Mouse (Mus musculus): ENCODE measurements around the gene Gria2. TPM values are rescaled to one million over a fixed set of nuclear protein-coding genes. Genes with fewer than 3 reads are reported as not detected.

Gene Gria2
- polyA plus RNA-seq, 1 experiment from 2014 or later = 211 TPM

DNA sequence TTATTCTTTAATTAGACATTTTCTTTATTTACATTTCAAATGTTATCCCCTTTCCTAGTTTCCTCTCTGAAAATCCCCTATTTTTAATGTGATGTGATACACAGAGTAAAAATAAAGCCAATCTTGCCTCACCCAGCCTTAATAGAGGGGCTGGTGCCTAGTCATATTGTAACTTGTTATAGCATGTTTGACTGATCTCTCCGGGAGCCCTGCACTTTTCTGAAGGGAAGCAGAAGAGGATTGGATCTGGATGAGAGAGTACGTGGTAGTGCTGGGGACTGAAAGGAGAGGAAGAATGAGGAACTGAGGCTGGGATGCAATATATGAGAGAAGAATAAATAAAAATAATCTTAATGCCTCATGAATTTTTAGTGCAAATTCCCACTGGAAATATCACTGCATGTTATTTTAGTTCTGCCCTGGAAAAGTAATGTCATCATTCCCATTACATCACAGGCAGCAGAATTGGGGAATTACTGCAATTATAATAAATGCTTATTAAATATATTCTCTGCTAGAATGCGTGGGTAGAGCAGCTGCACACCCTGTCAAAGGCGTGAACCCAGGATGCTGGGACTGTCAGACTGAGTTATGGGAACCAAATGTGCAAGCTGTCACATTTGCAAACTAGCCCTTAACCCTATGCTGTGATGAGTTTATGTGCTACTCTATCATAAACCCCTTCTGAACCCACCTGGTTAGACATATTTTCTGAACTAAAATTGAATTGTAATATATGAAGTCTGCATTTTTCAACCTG, 28.4 kb downstream of the Gria2 start:
- 32% methylated on average over 4 of the region's 4 CpGs for WGBS
- H3K4me2 ChIP-seq = no peak overlapping the region

DNA sequence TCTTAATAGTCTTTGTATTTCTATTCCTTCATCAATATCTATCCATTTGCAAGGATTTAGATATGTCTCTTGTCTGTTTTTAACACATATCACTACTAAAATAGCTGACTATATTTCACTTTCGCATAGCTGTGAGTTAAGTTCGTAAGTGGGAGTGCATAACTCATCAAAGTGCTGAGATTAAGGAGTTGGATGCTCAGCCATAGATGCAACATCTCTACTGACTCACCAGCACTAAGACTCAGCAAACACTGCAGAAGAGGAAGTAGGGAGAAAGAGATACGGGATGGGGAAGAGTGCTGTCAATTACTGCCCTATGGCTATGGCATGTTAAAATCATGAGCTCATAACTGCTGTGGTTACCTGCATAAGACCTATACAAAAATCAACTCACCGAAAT, 29.4 kb downstream of the Gria2 start:
- Histone ChIP-seq H3K9ac (replicated peaks) (no peak overlapping the region), H3K9me3 (replicated peaks) (no peaks in the 10 kb centered on the region), H3K27ac (replicated peaks) (no peak overlapping the region), H3K4me1 (peaks cover 2% of the 10 kb centered on the region; the same call in 1 of the 2 replicates), H3K36me3 (no peaks in the 10 kb centered on the region), H3K27me3 (replicated peaks) (no peaks in the 10 kb centered on the region), H3K4me2 (no peak overlapping the region), H3K4me3 (replicated peaks) (no peak overlapping the region)
- WGBS = 87% methylated on average over 4 of the region's 4 CpGs
- no peak for ATAC-seq (ENCODE audit: low FRiP score)

More for the DNA sequence above, 28.4 kb downstream of the Gria2 start:
- no peaks in the 10 kb centered on the region for H3K27me3 ChIP-seq (replicated peaks)
- no peaks in the 10 kb centered on the region for H3K36me3 ChIP-seq
- H3K4me1 ChIP-seq = peaks cover 2% of the 10 kb centered on the region; the same call in 1 of the 2 replicates
- ATAC-seq (ENCODE audit: low FRiP score) = peak; percentile 50; the same call in 1 of the 2 replicates
- H3K9me3 ChIP-seq (replicated peaks) = no peaks in the 10 kb centered on the region
- no peak overlapping the region for H3K4me3 ChIP-seq (replicated peaks)
- no peak overlapping the region for H3K9ac ChIP-seq (replicated peaks)
- H3K27ac ChIP-seq (replicated peaks) = no peak overlapping the region

DNA sequence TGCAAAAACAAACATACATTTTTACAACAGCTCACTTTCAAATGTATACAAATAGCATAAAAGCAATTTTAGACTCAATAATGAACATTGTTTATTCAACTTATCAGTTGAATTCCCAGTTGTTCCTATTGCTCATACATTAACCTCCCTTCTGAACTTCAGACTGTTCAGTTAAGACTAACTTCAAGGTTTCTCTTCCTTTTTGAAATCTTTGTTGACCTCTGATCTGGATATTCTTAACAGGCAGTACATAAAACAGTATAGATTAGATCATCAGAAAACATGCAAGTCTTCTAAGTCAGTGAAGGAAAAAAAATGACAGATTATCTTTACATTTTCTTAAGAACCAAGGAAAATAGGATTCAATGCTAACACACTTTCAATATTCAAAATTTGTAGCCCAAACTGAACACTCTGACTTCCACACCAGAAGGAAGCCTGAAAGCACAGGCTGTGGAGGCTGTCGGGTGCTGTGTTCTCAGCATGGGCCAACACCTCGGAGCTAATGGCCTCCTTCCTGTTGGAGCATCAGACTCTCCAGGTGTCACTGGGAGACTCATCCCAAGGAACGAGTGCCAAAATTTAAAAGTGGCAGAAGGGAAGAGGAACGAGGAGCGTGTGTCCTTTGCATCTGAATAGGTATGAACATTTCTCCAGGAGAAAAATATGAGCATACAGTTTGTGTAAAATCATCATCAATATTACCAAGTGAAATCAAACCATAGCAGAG, 33.0 kb downstream of the Gria2 start:
- ATAC-seq (ENCODE audit: low FRiP score) = no peak

DNA sequence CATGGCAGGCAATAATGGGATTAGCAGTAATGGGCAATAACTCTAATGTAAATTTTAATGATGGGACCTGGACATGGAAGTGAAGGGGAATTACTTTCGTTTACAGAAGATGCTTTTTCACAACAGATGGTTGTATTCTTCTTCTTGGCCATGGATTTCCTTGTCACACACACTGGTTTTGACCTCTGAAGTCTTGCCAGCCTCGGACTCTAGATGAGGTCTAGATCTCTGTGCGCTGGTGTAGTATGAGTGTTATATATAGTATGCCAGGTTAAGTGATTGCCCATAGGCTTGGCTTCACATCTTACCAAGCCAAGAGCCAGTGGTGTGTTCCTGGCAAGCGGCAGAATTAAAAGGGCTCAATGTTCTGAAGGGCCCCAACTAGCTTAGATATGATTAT, 43.7 kb downstream of the Gria2 start:
- Histone ChIP-seq H3K4me1 (peaks cover 3% of the 10 kb centered on the region; the same call in 1 of the 2 replicates), H3K27ac (replicated peaks) (no peak overlapping the region), H3K27me3 (replicated peaks) (no peaks in the 10 kb centered on the region), H3K4me3 (replicated peaks) (no peak overlapping the region), H3K9me3 (replicated peaks) (no peaks in the 10 kb centered on the region), H3K4me2 (no peak overlapping the region), H3K36me3 (no peaks in the 10 kb centered on the region), H3K9ac (replicated peaks) (no peak overlapping the region)
- 81% methylated on average over 4 of the region's 4 CpGs for WGBS
- ATAC-seq (ENCODE audit: low FRiP score) = no peak

More for the DNA sequence above, 33.0 kb downstream of the Gria2 start:
- no peaks in the 10 kb centered on the region for H3K27me3 ChIP-seq (replicated peaks)
- no peaks in the 10 kb centered on the region for H3K9me3 ChIP-seq (replicated peaks)
- 0 out of 2 replicates have a peak, but pooled peaks cover 2% of the 10 kb centered on the region for H3K4me1 ChIP-seq
- H3K9ac ChIP-seq (replicated peaks) = no peak overlapping the region
- 83% methylated on average over 5 of the region's 5 CpGs for WGBS
- H3K27ac ChIP-seq (replicated peaks) = no peak overlapping the region
- H3K36me3 ChIP-seq = no peaks in the 10 kb centered on the region
- H3K4me3 ChIP-seq (replicated peaks) = no peak overlapping the region
- H3K4me2 ChIP-seq = no peak overlapping the region

DNA sequence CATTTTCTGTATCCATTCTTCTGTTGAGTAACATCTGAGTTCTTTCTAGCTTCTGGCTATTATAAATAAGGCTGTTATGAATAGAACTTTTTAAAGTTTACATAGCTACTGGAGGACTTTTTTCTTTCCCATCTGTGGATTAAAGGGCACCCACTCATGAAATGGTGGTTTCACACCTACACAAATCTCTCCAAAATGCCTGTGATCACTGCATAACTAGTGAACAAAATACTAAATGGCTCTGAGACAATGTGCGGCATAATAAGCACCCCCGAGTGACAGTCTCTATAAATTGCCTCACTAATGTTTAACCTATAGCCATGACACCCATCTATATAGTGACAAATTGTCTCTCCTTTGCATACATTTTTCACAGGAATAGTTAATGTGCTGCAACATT, 44.3 kb downstream of the Gria2 start:
- no peak overlapping the region for H3K27ac ChIP-seq (replicated peaks)
- 70% methylated on average over 2 of the region's 2 CpGs for WGBS
- H3K9me3 ChIP-seq (replicated peaks) = no peaks in the 10 kb centered on the region
- ATAC-seq (ENCODE audit: low FRiP score) = no peak
- no peak overlapping the region for H3K4me2 ChIP-seq
- no peak overlapping the region for H3K9ac ChIP-seq (replicated peaks)
- H3K4me1 ChIP-seq = peaks cover 3% of the 10 kb centered on the region; the same call in 1 of the 2 replicates
- H3K36me3 ChIP-seq = no peaks in the 10 kb centered on the region
- no peaks in the 10 kb centered on the region for H3K27me3 ChIP-seq (replicated peaks)
- no peak overlapping the region for H3K4me3 ChIP-seq (replicated peaks)

DNA sequence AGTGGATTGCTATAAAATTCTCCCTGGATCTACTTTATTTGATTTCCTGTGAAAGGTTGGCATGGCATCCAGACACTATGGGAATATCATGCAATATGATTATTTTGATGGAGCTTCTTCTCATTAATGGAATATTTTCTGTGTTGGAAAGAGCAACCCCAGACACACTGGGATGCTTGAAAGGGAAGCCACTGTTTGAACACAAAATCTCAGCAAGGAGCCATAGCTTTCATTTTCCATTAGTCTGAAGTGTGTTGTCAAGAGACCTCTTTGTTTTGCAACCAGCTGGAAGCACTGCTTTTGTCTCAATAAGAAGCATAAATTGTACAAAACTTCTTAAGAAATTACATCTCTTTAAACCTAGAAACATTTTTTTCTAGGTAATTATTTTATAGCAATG, 51.8 kb downstream of the Gria2 start:
- H3K4me2 ChIP-seq = no peak overlapping the region

DNA sequence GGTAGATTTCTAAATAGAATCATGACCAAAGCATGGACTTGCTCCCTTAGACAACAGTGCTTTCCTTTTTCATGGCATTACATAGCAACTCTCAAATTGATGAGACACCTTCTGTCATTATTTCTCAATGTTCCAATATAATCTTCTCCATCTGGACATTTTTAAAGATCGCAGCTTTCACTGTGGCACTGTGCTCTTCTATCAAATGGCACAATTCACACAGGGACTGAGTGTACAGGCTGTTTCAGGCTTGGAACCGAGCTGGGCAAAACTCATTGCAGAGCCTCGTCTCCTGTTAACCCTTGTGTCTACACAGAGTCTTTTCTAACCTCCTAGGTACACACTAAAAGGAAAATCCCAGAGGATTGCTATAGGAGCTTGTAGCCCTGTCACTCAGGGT, 77.4 kb downstream of the Gria2 start:
- Histone ChIP-seq H3K27ac (replicated peaks) (no peak overlapping the region), H3K4me3 (replicated peaks) (no peak overlapping the region), H3K27me3 (replicated peaks) (no peaks in the 10 kb centered on the region), H3K9ac (replicated peaks) (no peak overlapping the region), H3K4me2 (no peak overlapping the region), H3K36me3 (peaks cover 6% of the 10 kb centered on the region; the same call in 1 of the 2 replicates), H3K9me3 (replicated peaks) (no peaks in the 10 kb centered on the region), H3K4me1 (no peaks in the 10 kb centered on the region)
- no peak for ATAC-seq (ENCODE audit: low FRiP score)
- WGBS = 56% methylated on average over 3 of the region's 3 CpGs

More for the DNA sequence above, 51.8 kb downstream of the Gria2 start:
- H3K27me3 ChIP-seq (replicated peaks) = no peaks in the 10 kb centered on the region
- H3K4me1 ChIP-seq = peaks cover under 1% of the 10 kb centered on the region; the same call in 1 of the 2 replicates
- no peak overlapping the region for H3K9ac ChIP-seq (replicated peaks)
- ATAC-seq (ENCODE audit: low FRiP score) = no peak
- no peaks in the 10 kb centered on the region for H3K9me3 ChIP-seq (replicated peaks)
- H3K27ac ChIP-seq (replicated peaks) = no peak overlapping the region
- no peaks in the 10 kb centered on the region for H3K36me3 ChIP-seq
- H3K4me3 ChIP-seq (replicated peaks) = no peak overlapping the region

DNA sequence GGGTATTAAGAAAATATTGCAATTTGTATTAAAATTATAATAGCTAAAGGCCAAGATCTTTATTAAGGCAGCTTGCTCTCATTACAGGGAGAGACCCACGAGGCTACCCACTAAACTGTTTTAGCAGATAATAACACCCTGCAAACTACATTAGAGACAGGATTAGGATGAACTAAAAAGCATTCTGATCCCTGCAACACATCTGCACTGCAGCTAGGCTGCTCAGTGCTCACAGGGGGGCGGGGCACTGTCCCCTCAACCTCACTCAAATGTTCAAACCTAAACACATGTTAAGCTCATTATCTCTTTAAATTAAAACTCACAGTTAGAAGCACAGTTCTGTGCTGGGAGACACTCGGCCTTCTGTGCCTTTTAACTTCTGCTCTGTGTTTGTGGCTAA, 89.5 kb downstream of the Gria2 start:
- Histone ChIP-seq H3K9me3 (replicated peaks) (no peaks in the 10 kb centered on the region), H3K27ac (replicated peaks) (no peak overlapping the region), H3K4me3 (replicated peaks) (no peak overlapping the region), H3K4me1 (0 out of 2 replicates have a peak, but pooled peaks cover 2% of the 10 kb centered on the region), H3K9ac (replicated peaks) (no peak overlapping the region), H3K27me3 (replicated peaks) (no peaks in the 10 kb centered on the region), H3K36me3 (peaks cover 14% of the 10 kb centered on the region), H3K4me2 (no peak overlapping the region)
- peak; percentile 40; the same call in 1 of the 2 replicates for ATAC-seq (ENCODE audit: low FRiP score)
- 63% methylated on average over 3 of the region's 3 CpGs for WGBS

DNA sequence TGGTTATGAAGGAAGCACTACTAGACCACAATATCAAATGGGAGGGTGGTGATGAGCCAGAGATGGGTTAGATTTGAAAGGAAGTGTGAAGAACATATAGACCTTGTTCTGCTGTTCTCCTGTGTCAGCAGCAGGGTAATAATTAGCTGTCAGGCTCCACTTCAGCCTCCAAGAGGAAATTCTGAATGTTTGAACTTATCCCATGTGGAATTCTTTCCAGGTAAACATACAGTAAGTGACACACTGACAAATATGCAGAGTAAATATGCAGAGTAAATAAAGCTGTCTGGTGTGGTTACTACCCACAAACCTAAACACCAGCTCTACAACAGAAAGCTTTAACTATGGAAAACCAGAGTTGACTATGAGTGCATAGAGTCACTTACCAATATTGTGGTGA, 93.6 kb downstream of the Gria2 start:
- no peak overlapping the region for H3K4me2 ChIP-seq
- no peaks in the 10 kb centered on the region for H3K27me3 ChIP-seq (replicated peaks)
- peaks cover 30% of the 10 kb centered on the region for H3K36me3 ChIP-seq
- H3K4me1 ChIP-seq = 0 out of 2 replicates have a peak, but pooled peaks cover 2% of the 10 kb centered on the region
- no peak overlapping the region for H3K4me3 ChIP-seq (replicated peaks)
- no peak for ATAC-seq (ENCODE audit: low FRiP score)
- H3K9ac ChIP-seq (replicated peaks) = no peak overlapping the region
- no peak overlapping the region for H3K27ac ChIP-seq (replicated peaks)
- H3K9me3 ChIP-seq (replicated peaks) = no peaks in the 10 kb centered on the region

DNA sequence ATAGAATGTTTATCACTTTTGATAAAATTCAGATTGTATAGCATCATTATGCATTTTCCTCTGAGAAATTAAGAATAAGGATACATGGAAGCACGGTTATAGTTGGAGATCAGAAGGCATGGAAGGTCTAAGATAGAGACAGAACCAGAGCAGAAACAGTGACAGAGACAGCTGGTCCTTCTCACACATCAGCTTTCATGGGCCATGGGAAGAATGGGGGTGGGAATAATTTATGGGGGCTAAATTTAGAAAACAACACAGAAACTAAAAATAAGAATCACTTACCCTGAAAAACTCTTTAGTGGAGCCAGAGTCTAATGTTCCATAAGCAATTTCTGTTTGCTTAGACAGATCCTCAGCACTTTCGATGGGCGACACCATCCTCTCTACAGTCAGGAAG, 100.5 kb downstream of the Gria2 start:
- H3K36me3 ChIP-seq = peaks cover 10% of the 10 kb centered on the region
- H3K4me3 ChIP-seq (replicated peaks) = no peak overlapping the region
- H3K4me1 ChIP-seq = no peaks in the 10 kb centered on the region
- ATAC-seq (ENCODE audit: low FRiP score) = no peak
- H3K9me3 ChIP-seq (replicated peaks) = no peaks in the 10 kb centered on the region
- no peak overlapping the region for H3K4me2 ChIP-seq
- H3K9ac ChIP-seq (replicated peaks) = no peak overlapping the region
- H3K27ac ChIP-seq (replicated peaks) = no peak overlapping the region
- WGBS = 87% methylated on average over 3 of the region's 3 CpGs
- H3K27me3 ChIP-seq (replicated peaks) = no peaks in the 10 kb centered on the region

DNA sequence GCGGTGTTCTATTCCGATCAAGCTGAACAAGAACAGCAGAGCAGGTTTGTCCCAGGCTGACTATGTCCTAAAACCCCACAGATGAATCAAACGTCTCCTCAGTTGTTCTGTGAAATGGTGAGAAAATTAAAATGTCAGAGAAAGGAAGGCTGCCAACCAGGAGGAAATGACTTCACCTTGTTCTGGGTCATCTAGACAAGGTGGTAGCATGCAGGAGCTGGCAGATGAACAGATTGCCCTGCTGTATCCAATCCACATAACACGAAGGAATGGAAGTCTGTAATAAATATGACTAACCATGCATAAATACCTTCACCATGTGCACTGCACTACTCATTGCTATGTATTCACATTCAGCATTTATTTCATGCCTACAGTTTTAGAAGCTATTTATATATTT, 105.1 kb downstream of the Gria2 start:
- no peak overlapping the region for H3K4me2 ChIP-seq
- no peaks in the 10 kb centered on the region for H3K9me3 ChIP-seq (replicated peaks)
- H3K27ac ChIP-seq (replicated peaks) = no peak overlapping the region
- ATAC-seq (ENCODE audit: low FRiP score) = no peak
- H3K4me3 ChIP-seq (replicated peaks) = no peak overlapping the region
- no peaks in the 10 kb centered on the region for H3K4me1 ChIP-seq
- 80% methylated on average over 4 of the region's 4 CpGs for WGBS
- no peak overlapping the region for H3K9ac ChIP-seq (replicated peaks)
- no peaks in the 10 kb centered on the region for H3K27me3 ChIP-seq (replicated peaks)
- 0 out of 2 replicates have a peak, but pooled peaks cover 7% of the 10 kb centered on the region for H3K36me3 ChIP-seq

DNA sequence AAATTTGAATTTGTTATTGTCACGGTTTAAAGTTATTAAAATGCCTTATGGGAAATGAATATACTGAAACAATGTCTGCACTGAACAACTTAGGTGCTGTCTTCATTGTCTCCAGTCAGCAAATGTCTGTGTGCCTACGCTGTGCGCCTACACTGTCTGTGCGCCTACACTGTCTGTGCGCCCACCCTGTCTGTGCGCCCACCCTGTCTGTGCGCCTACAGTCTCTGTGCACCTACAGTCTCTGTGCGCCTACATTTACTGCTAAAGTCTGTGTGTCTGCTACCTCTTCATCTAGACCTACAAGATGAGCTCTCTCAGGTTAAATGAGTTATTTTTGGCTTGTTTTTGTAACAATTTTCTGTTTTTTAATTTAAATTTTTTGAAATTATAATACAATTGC, 107.7 kb downstream of the Gria2 start:
- H3K36me3 ChIP-seq = peaks cover 12% of the 10 kb centered on the region; the same call in 1 of the 2 replicates
- no peaks in the 10 kb centered on the region for H3K4me1 ChIP-seq
- H3K27ac ChIP-seq (replicated peaks) = no peak overlapping the region
- WGBS = 97% methylated on average over 8 of the region's 8 CpGs
- no peak overlapping the region for H3K4me3 ChIP-seq (replicated peaks)
- no peak for ATAC-seq (ENCODE audit: low FRiP score)
- H3K27me3 ChIP-seq (replicated peaks) = no peaks in the 10 kb centered on the region
- no peak overlapping the region for H3K4me2 ChIP-seq
- H3K9me3 ChIP-seq (replicated peaks) = no peaks in the 10 kb centered on the region
- no peak overlapping the region for H3K9ac ChIP-seq (replicated peaks)

All from neural tube, embryonic 15.5 days (tissue).